Mouse (Mus musculus) midbrain, embryonic 11.5 days (tissue): ENCODE data around the gene Adam8. TPM values are rescaled to one million over a fixed set of nuclear protein-coding genes. Genes with fewer than 3 reads are reported as not detected.

ENCODE experiments used
- ATAC-seq: fragments of 200-750 bp; cut with Nextera tagmentation; 2 replicates; pipeline ENCODE4 v1.8.0; 2017; ENCODE audit warnings: moderate TSS enrichment, moderate library complexity; ENCODE audit not compliant: low FRiP score
- DNase-seq: peaks from one replicate; pipeline ENCODE4 v3.0.0; 2015; ENCODE audit warnings: low spot score; ENCODE audit errors: missing footprints
- H3K27ac ChIP-seq: fragments of 300-500 bp; sonication (generic); 2 replicates; pipeline ENCODE4 v1.5.1; 2014; ENCODE audit warnings: low read depth, low read length
- H3K27me3 ChIP-seq: fragments of 300-500 bp; sonication (generic); 2 replicates; pipeline ENCODE4 v1.6.1; 2014; ENCODE audit warnings: mild to moderate bottlenecking, low read length, moderate library complexity, mixed read lengths; ENCODE audit not compliant: control insufficient read depth, insufficient read depth
- H3K36me3 ChIP-seq: fragments of 300-500 bp; sonication (generic); 2 replicates; pipeline ENCODE4 v1.6.1; 2014; ENCODE audit warnings: mild to moderate bottlenecking, low read length, moderate library complexity, mixed read lengths; ENCODE audit not compliant: control insufficient read depth, insufficient read depth
- H3K4me1 ChIP-seq: fragments of 300-500 bp; sonication (generic); 2 replicates; pipeline ENCODE4 v1.6.1; 2014; ENCODE audit warnings: low read length; ENCODE audit not compliant: control insufficient read depth, insufficient read depth
- H3K4me2 ChIP-seq: fragments of 300-500 bp; sonication (generic); 2 replicates; pipeline ENCODE4 v1.6.1; 2014; ENCODE audit warnings: mild to moderate bottlenecking, moderate library complexity
- H3K4me3 ChIP-seq: fragments of 300-500 bp; sonication (generic); 2 replicates; pipeline ENCODE4 v1.5.1; 2014; ENCODE audit warnings: low read depth, low read length
- H3K9ac ChIP-seq: fragments of 300-500 bp; sonication (generic); 2 replicates; pipeline ENCODE4 v1.6.1; 2014; ENCODE audit warnings: low read length
- H3K9me3 ChIP-seq: fragments of 300-500 bp; sonication (generic); 2 replicates; pipeline ENCODE4 v1.6.1; 2016; ENCODE audit warnings: low read length; ENCODE audit not compliant: control insufficient read depth
- WGBS: fragments of 180-500 bp; shearing (Covaris S2); extraction: QIAGEN DNeasy Blood & Tissue Kit; methylation state at CpG from one replicate; pipeline ENCODE4 v1.1.7; 2014; 5-methylcytosine and 5-hydroxymethylcytosine counted together
- polyA plus RNA-seq: library from polyadenylated mRNA; unstranded; fragments of >200 nt; fragmentation: Nextera tagmentation; extraction: Ambion mirVana; gene quantifications from 2 replicates; pipeline ENCODE4 v1.2.1, GENCODE M21; 2014

The Adam8 gene
- polyA plus RNA-seq, 1 experiment from 2014 or later: 1.8 TPM

- H3K9me3 ChIP-seq: no peaks in the 10 kb centered on the region
- no peak overlapping the region for H3K4me3 ChIP-seq
- ATAC-seq (no peak), DNase-seq (no peak)
- H3K9ac ChIP-seq: no peak overlapping the region
- H3K4me2 ChIP-seq: no peak overlapping the region
- 83% methylated on average over 3 of the region's 3 CpGs for WGBS
- H3K4me1 ChIP-seq: peaks cover 4% of the 10 kb centered on the region; the same call in 1 of the 2 replicates
- no peaks in the 10 kb centered on the region for H3K36me3 ChIP-seq
- H3K27me3 ChIP-seq: no peaks in the 10 kb centered on the region
- no peak overlapping the region for H3K27ac ChIP-seq
Observed at GRCm38 (mm10) chr7:139956658-139957057, 35.7 kb downstream of the Adam8 start.

- ATAC-seq (no peak), DNase-seq (no peak)
- Histone ChIP-seq H3K9me3 (no peaks in the 10 kb centered on the region), H3K36me3 (no peaks in the 10 kb centered on the region), H3K4me2 (no peak overlapping the region), H3K4me1 (peaks cover 9% of the 10 kb centered on the region), H3K27ac (no peak overlapping the region), H3K9ac (no peak overlapping the region), H3K4me3 (no peak overlapping the region), H3K27me3 (0 out of 2 replicates have a peak, but pooled peaks cover 2% of the 10 kb centered on the region)
- whole genome bisulfite sequencing: 72% methylated on average over 4 of the region's 4 CpGs
Observed at GRCm38 (mm10) chr7:139955505-139955904, 36.9 kb downstream of the Adam8 start.

- Histone ChIP-seq H3K27ac (no peak overlapping the region), H3K4me2 (no peak overlapping the region), H3K27me3 (peaks cover 28% of the 10 kb centered on the region), H3K9me3 (no peaks in the 10 kb centered on the region), H3K36me3 (no peaks in the 10 kb centered on the region), H3K9ac (no peak overlapping the region), H3K4me3 (no peak overlapping the region), H3K4me1 (peaks cover 12% of the 10 kb centered on the region)
- ATAC-seq: no peak
- 34% methylated on average over 6 of the region's 6 CpGs for WGBS
- peak; percentile 88 for DNase-seq
Observed at GRCm38 (mm10) chr7:139951991-139952633, 40.2 kb downstream of the Adam8 start.

DNA sequence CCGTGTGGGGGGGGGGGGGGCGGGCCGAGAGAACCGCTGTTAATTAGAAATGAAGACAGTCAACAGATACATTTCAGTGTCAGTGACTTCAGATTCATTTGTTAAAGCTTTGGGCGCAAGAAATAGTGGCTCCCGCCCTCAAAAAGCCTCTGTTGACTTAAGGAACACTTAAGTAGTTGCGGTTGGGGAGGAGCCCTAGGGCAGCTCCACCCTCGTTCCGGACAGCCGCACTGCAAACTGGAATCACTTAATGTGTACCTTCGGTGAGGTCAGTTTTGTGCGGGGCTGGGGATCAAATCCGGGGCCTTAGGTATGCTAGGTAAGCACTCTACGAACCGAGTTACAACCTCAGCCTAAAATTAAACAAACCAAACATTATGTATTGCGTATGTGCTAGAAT lies 41.3 kb downstream of the Adam8 start:
- H3K9me3 ChIP-seq: no peaks in the 10 kb centered on the region
- ATAC-seq (no peak), DNase-seq (no peak)
- H3K4me3 ChIP-seq: peak overlapping the region; percentile 30
- 4% methylated on average over 16 of the region's 16 CpGs for WGBS
- H3K9ac ChIP-seq: peak overlapping the region; percentile 41; the same call in 1 of the 2 replicates
- peaks cover 38% of the 10 kb centered on the region for H3K27me3 ChIP-seq
- no peak overlapping the region for H3K27ac ChIP-seq
- H3K4me1 ChIP-seq: peaks cover 12% of the 10 kb centered on the region
- H3K4me2 ChIP-seq: peak overlapping the region; percentile 74
- no peaks in the 10 kb centered on the region for H3K36me3 ChIP-seq

DNA sequence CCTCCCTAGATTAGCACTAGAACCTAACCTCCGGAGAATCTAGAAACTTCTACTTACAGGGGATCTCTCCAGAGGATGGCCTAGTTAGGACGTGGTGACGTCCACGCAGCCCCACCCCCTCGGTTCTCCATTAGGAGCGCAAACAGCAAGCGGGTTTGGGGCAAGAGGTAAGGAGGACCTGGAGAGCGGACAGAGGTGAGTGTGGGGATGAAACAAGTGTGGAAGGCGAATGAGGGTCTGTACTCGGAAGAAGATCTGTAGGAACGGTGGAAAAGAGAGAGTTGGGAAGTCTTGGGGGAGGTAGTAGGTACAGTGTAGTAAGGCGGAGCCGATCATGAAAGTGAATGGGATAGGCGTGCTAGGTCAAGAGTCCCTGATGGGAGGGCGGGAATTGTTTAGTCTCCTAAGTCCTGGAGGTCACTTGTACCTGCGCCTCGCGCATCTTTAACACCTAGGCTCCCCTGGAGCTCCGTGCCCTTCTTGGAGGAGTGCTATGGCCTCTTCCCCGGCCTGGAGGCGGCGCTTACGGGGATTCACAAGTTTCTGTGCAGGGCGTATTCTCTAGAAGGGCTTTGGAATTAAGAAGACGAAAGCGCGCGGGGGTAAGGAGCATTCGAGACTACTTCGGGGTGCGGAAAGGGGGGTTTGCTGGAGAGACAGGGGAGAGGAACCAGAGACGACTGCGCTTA lies 41.9 kb downstream of the Adam8 start:
- peaks cover 12% of the 10 kb centered on the region for H3K4me1 ChIP-seq
- no peaks in the 10 kb centered on the region for H3K36me3 ChIP-seq
- peak overlapping the region; percentile 74 for H3K4me2 ChIP-seq
- peak; percentile 78 for ATAC-seq
- no peaks in the 10 kb centered on the region for H3K9me3 ChIP-seq
- under 1% methylated on average over 33 of the region's 33 CpGs for WGBS
- H3K9ac ChIP-seq: peak overlapping the region; percentile 41
- no peak overlapping the region for H3K27ac ChIP-seq
- H3K4me3 ChIP-seq: peak overlapping the region; percentile 30
- peak; percentile 97 for DNase-seq
- peaks cover 45% of the 10 kb centered on the region for H3K27me3 ChIP-seq

DNA sequence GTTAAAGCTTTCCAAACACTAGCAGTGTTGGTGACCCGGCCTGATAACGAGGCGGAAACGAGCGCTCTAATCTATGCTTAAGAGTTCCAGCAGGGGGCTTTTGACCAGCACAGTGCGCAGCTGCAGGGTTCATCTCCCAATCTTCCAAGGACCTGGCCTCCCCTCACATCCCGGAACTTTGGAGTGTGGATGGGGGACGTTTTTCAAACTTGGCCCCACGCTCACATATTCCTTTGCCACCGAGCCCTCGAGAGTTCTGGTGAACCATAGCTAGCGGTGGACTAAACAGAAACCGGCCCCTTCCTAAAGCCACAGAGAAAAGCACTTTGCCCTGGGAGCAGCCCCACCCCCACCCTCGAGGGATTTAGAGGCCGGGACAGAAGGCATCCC lies 42.5 kb downstream of the Adam8 start:
- no peak overlapping the region for H3K27ac ChIP-seq
- peaks cover 12% of the 10 kb centered on the region for H3K4me1 ChIP-seq
- peak overlapping the region; percentile 30 for H3K4me3 ChIP-seq
- WGBS: 0% methylated on average over 15 of the region's 15 CpGs
- DNase-seq: peak; percentile 96
- peak overlapping the region; percentile 74 for H3K4me2 ChIP-seq
- H3K36me3 ChIP-seq: no peaks in the 10 kb centered on the region
- H3K9ac ChIP-seq: peak overlapping the region; percentile 41
- H3K27me3 ChIP-seq: peaks cover 50% of the 10 kb centered on the region
- peak; percentile 74 for ATAC-seq
- no peaks in the 10 kb centered on the region for H3K9me3 ChIP-seq

GRCm38 (mm10) chr7:139946032-139946431 lies 46.3 kb downstream of the Adam8 start:
- Histone ChIP-seq H3K9ac (no peak overlapping the region), H3K4me2 (no peak overlapping the region), H3K36me3 (no peaks in the 10 kb centered on the region), H3K4me1 (peaks cover 7% of the 10 kb centered on the region; the same call in 1 of the 2 replicates), H3K27ac (no peak overlapping the region), H3K27me3 (peaks cover 82% of the 10 kb centered on the region), H3K9me3 (no peaks in the 10 kb centered on the region), H3K4me3 (no peak overlapping the region)
- 19% methylated on average over 5 of the region's 5 CpGs for WGBS
- no peak for ATAC-seq
- DNase-seq: peak; percentile 85

DNA sequence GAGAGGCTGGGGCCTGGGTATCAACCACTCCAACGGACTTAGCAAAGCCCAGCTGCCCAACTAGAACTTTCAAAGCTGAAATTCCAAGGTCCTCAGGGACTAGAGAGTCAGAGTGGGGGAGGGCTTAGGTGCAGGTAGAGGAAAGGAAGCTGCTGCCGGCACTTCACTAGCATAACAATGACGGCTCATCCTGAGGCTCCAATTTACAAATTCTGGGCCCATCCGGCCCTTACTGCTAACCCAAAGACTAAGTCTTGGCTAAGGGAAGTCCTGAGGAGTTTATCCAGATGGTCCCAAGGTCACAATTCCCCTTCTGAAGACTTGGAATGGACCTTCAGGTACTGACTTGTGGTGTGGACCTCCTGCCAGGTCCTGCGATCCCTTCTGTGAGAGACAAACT lies 46.8 kb downstream of the Adam8 start:
- DNase-seq (peak; percentile 90), ATAC-seq (no peak)
- Histone ChIP-seq H3K9me3 (no peaks in the 10 kb centered on the region), H3K4me3 (no peak overlapping the region), H3K27ac (no peak overlapping the region), H3K4me1 (peaks cover 4% of the 10 kb centered on the region; the same call in 1 of the 2 replicates), H3K36me3 (no peaks in the 10 kb centered on the region), H3K4me2 (no peak overlapping the region), H3K9ac (no peak overlapping the region), H3K27me3 (peaks cover 81% of the 10 kb centered on the region)
- WGBS: 9% methylated on average over 5 of the region's 5 CpGs
